Mouse (Mus musculus): ENCODE results near the gene Gm37240.

Gene Gm37240

GRCm38 (mm10) chr3:85820839-85821548, 66.3 kb downstream of the Gm37240 start:
- DNase-seq, result no peak

GRCm38 (mm10) chr3:85819319-85819718, 68.0 kb downstream of the Gm37240 start:
- no peak for DNase-seq

GRCm38 (mm10) chr3:85817191-85817590, 70.1 kb downstream of the Gm37240 start, which contains the start of gene Fam160a1:
Fam160a1 (minus strand) TSS chr3:85817291.
- DNase-seq, result no peak

GRCm38 (mm10) chr3:85814241-85814640, 73.1 kb downstream of the Gm37240 start:
- peak; percentile 59 for DNase-seq

GRCm38 (mm10) chr3:85813101-85814014, 74.0 kb downstream of the Gm37240 start:
- no peak for DNase-seq

- no peak for DNase-seq
Measured at GRCm38 (mm10) chr3:85812010-85812409, 75.3 kb downstream of the Gm37240 start.

GRCm38 (mm10) chr3:85793166-85793565, 94.2 kb downstream of the Gm37240 start:
- no peak for DNase-seq

GRCm38 (mm10) chr3:85789748-85790147, 97.6 kb downstream of the Gm37240 start:
- DNase-seq, result no peak

- peak; percentile 18 for DNase-seq
Measured at GRCm38 (mm10) chr3:85786501-85786900, 100.8 kb downstream of the Gm37240 start.

- no peak for DNase-seq
Measured at GRCm38 (mm10) chr3:85780906-85781305, 106.4 kb downstream of the Gm37240 start.

GRCm38 (mm10) chr3:85780332-85780731, 107.0 kb downstream of the Gm37240 start:
- no peak for DNase-seq

GRCm38 (mm10) chr3:85777841-85778240, 109.5 kb downstream of the Gm37240 start:
- no peak for DNase-seq

- no peak for DNase-seq
Measured at GRCm38 (mm10) chr3:85777356-85777755, 110.0 kb downstream of the Gm37240 start.

GRCm38 (mm10) chr3:85776707-85777106, 110.6 kb downstream of the Gm37240 start:
- DNase-seq, result peak; percentile 19

- DNase-seq, result no peak
Measured at GRCm38 (mm10) chr3:85776126-85776525, 111.2 kb downstream of the Gm37240 start.

- DNase-seq, result no peak
Measured at GRCm38 (mm10) chr3:85773886-85774285, 113.4 kb downstream of the Gm37240 start.

GRCm38 (mm10) chr3:85773425-85773824, 113.9 kb downstream of the Gm37240 start:
- DNase-seq, result no peak

- DNase-seq, result no peak
Measured at GRCm38 (mm10) chr3:85764937-85765337, 122.4 kb downstream of the Gm37240 start.

GRCm38 (mm10) chr3:85764008-85764834, 123.1 kb downstream of the Gm37240 start:
- DNase-seq, result no peak

- DNase-seq, result no peak
Measured at GRCm38 (mm10) chr3:85757944-85758343, 129.4 kb downstream of the Gm37240 start.

- DNase-seq, result no peak
Measured at GRCm38 (mm10) chr3:85757435-85757834, 129.9 kb downstream of the Gm37240 start.

- DNase-seq, result no peak
Measured at GRCm38 (mm10) chr3:85749348-85749747, 138.0 kb downstream of the Gm37240 start.

- DNase-seq, result peak; percentile 22
Measured at GRCm38 (mm10) chr3:85748863-85749262, 138.5 kb downstream of the Gm37240 start.
